Mouse (Mus musculus): Measurements from ENCODE around the gene Ypel5. TPM values are rescaled to one million over a fixed set of nuclear protein-coding genes. Genes with fewer than 3 reads are reported as not detected.

Gene Ypel5
- polyA plus RNA-seq, 1 experiment from 2014 or later, result 26.7 TPM

GRCm38 (mm10) chr17:72821923-72822322, 14.3 kb upstream of the Ypel5 start:
- WGBS, result 67% methylated on average over 1 of the region's 1 CpGs
- Histone ChIP-seq H3K9me3 (replicated peaks) (no peaks in the 10 kb centered on the region), H3K27me3 (ENCODE audit: low read depth, poor library complexity, severe bottlenecking) (no peaks in the 10 kb centered on the region), H3K36me3 (no peaks in the 10 kb centered on the region), H3K27ac (no peak overlapping the region), H3K4me1 (no peaks in the 10 kb centered on the region), H3K4me3 (no peak overlapping the region)
- no peak for DNase-seq (ENCODE audit: low spot score)

DNA sequence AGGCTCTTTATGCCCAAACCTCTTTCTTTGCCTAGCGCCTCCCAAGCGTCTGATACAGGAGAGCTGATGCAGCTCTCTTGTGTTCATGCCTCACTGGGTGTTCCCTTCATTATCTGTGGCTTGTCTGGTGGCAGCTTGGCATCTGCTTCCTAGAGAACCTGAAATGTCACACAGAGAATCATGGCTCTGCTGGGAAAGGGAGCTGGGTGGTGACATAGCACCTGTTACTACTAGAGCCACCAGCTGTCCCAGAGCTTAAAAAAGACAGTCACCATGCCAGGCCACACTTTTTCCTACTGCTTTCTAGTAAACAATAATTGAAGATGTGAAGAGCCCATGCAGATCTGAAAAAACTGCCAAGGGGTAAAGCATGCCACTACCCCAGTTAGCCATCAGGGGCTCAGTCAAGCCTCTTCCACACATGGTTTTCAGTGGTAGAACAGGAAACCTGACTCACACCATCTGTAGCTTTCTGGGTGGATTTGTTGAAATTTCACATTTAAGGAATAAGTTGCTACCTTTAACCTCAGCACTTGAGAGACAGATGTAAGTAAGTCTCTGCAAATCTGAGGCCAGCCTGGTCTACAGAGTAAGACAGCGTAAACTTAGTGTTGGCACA, 9.2 kb upstream of the Ypel5 start:
- whole genome bisulfite sequencing, result 90% methylated on average over 3 of the region's 3 CpGs
- H3K27ac ChIP-seq, result no peak overlapping the region

GRCm38 (mm10) chr17:72828027-72828678, 8.1 kb upstream of the Ypel5 start:
- Histone ChIP-seq H3K4me3 (no peak overlapping the region), H3K4me1 (no peaks in the 10 kb centered on the region), H3K27me3 (ENCODE audit: low read depth, poor library complexity, severe bottlenecking) (no peaks in the 10 kb centered on the region), H3K9me3 (replicated peaks) (no peaks in the 10 kb centered on the region), H3K27ac (no peak overlapping the region), H3K36me3 (no peaks in the 10 kb centered on the region)
- DNase-seq (ENCODE audit: low spot score), result no peak
- 82% methylated on average over 3 of the region's 3 CpGs for WGBS

More for the DNA sequence above, 9.2 kb upstream of the Ypel5 start:
- Histone ChIP-seq H3K27me3 (ENCODE audit: low read depth, poor library complexity, severe bottlenecking) (no peaks in the 10 kb centered on the region), H3K9me3 (replicated peaks) (no peaks in the 10 kb centered on the region), H3K4me1 (no peaks in the 10 kb centered on the region), H3K4me3 (no peak overlapping the region), H3K36me3 (no peaks in the 10 kb centered on the region)
- no peak for DNase-seq (ENCODE audit: low spot score)

- Histone ChIP-seq H3K27me3 (ENCODE audit: low read depth, poor library complexity, severe bottlenecking) (no peaks in the 10 kb centered on the region), H3K4me1 (no peaks in the 10 kb centered on the region), H3K36me3 (no peaks in the 10 kb centered on the region), H3K4me3 (no peak overlapping the region), H3K27ac (no peak overlapping the region), H3K9me3 (replicated peaks) (no peaks in the 10 kb centered on the region)
- DNase-seq (ENCODE audit: low spot score), result no peak
- WGBS, result 88% methylated on average over 8 of the region's 8 CpGs
Observed at GRCm38 (mm10) chr17:72828687-72829086, 7.6 kb upstream of the Ypel5 start.

DNA sequence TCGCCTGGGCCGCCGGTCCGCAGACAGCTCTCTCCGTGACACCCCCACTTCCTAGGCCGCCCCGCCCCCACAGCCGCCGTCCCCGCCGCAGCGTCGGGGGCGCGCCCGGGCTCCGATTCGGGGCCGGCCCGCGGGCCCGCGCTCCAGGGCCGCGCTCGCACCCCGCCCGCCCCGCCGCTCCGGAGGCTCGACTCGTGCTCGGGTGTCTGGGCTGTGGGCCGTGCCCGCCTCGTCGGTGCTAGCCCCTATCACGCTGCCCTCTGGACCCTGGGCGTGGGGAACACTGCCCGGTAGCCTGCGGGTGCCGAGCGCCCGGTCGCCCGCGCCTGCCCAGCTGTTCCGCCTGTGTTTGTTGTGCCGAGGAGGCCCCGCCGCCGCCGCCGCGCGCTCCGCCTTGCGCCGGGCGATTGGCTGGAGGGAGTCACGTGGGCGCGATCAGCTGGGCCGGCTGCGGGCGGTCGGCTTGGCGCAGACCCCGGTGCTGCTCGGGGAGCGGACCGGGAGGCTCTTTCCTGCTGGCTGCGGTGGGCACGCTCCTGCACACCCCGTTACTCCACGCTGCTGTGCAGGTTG, 973 bp downstream of the Ypel5 start:
- WGBS, result under 1% methylated on average over 77 of the region's 77 CpGs
- peak; percentile 97 for DNase-seq (ENCODE audit: low spot score)
- Histone ChIP-seq H3K4me1 (peaks cover 5% of the 10 kb centered on the region; the same call in 1 of the 2 replicates), H3K4me3 (peak overlapping the region; percentile 91), H3K27me3 (ENCODE audit: low read depth, poor library complexity, severe bottlenecking) (no peaks in the 10 kb centered on the region), H3K9me3 (replicated peaks) (no peaks in the 10 kb centered on the region), H3K27ac (peak overlapping the region; percentile 94), H3K36me3 (no peaks in the 10 kb centered on the region)

DNA sequence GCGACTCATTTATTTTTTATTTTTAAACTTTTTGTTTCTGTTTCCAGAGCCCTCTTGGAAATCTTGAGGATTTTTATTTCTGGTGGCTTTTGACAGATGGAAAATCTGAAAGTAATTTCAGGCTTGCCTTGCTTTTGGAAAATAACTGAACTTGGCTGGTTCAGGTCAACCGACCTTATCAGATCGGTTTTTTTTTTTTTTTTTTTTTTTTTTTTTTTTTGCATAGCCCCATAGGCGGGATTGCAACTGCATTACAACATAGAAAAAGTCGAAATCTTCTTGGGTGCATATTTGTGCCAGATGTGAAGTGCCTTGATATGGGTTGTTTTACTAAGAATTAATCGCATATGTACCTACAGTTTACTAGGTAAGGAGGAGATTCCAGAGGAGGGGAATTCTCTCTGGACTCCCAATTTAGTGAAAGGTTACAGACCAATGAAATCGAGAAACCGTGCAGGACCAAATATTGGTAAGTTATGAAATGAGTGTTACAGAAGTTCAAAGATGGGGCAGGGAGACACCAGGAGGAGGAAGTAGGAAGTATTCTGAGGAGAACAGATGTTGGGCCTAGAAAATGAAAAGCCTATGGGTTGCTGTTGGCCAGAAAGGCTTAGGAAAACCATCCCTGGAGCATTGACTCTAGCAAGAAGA, 1.7 kb downstream of the Ypel5 start:
- peak overlapping the region; percentile 91 for H3K4me3 ChIP-seq
- H3K4me1 ChIP-seq, result peaks cover 5% of the 10 kb centered on the region; the same call in 1 of the 2 replicates
- WGBS, result 28% methylated on average over 8 of the region's 8 CpGs
- no peak for DNase-seq (ENCODE audit: low spot score)
- H3K36me3 ChIP-seq, result no peaks in the 10 kb centered on the region
- H3K9me3 ChIP-seq (replicated peaks), result no peaks in the 10 kb centered on the region
- H3K27me3 ChIP-seq (ENCODE audit: low read depth, poor library complexity, severe bottlenecking), result no peaks in the 10 kb centered on the region
- H3K27ac ChIP-seq, result no peak overlapping the region; the same call in 1 of the 2 replicates

GRCm38 (mm10) chr17:72839000-72839399, 2.7 kb downstream of the Ypel5 start:
- Histone ChIP-seq H3K9me3 (replicated peaks) (no peaks in the 10 kb centered on the region), H3K27ac (no peak overlapping the region), H3K27me3 (ENCODE audit: low read depth, poor library complexity, severe bottlenecking) (no peaks in the 10 kb centered on the region), H3K4me1 (peaks cover 5% of the 10 kb centered on the region; the same call in 1 of the 2 replicates), H3K4me3 (no peak overlapping the region), H3K36me3 (no peaks in the 10 kb centered on the region)
- 90% methylated on average over 2 of the region's 2 CpGs for WGBS
- DNase-seq (ENCODE audit: low spot score), result no peak

GRCm38 (mm10) chr17:72844393-72844792, 8.1 kb downstream of the Ypel5 start:
- no peaks in the 10 kb centered on the region for H3K27me3 ChIP-seq (ENCODE audit: low read depth, poor library complexity, severe bottlenecking)
- H3K4me1 ChIP-seq, result no peaks in the 10 kb centered on the region
- WGBS, result 92% methylated on average over 6 of the region's 6 CpGs
- H3K9me3 ChIP-seq (replicated peaks), result no peaks in the 10 kb centered on the region
- H3K36me3 ChIP-seq, result no peaks in the 10 kb centered on the region; the same call in 1 of the 2 replicates
- no peak overlapping the region for H3K27ac ChIP-seq
- DNase-seq (ENCODE audit: low spot score), result no peak
- H3K4me3 ChIP-seq, result no peak overlapping the region

DNA sequence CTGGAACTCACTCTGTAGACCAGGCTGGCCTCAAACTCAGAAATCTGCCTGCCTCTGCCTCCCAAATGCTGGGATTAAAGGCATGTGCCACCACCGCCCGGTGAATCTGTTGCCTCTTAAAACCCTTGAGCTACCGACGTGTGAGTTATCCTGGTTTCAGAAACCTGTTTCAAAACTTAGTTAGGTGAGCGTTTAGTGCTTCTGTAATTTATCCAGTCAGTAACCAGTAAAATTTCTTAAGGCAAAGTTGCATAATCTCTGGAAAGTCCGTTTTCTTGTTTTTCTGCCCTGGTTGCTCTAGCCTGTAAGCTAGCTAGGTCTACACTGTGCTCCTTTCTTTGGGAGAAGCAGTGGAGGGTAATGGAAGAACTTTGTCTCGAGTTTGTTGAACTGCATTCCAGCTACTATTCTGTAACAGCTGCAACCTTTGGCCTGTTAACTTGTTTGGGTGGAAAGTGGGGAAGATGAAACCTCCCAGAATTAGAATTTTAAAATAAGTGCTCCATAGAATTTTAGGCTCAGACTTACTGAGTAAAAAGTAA, 8.8 kb downstream of the Ypel5 start:
- H3K9me3 ChIP-seq (replicated peaks), result no peaks in the 10 kb centered on the region
- no peak overlapping the region for H3K4me3 ChIP-seq
- no peaks in the 10 kb centered on the region for H3K4me1 ChIP-seq
- no peak for DNase-seq (ENCODE audit: low spot score)
- no peak overlapping the region for H3K27ac ChIP-seq
- no peaks in the 10 kb centered on the region for H3K27me3 ChIP-seq (ENCODE audit: low read depth, poor library complexity, severe bottlenecking)
- 89% methylated on average over 7 of the region's 7 CpGs for WGBS
- no peaks in the 10 kb centered on the region; the same call in 1 of the 2 replicates for H3K36me3 ChIP-seq

GRCm38 (mm10) chr17:72845521-72845920, 9.3 kb downstream of the Ypel5 start:
- no peaks in the 10 kb centered on the region for H3K4me1 ChIP-seq
- H3K27ac ChIP-seq, result no peak overlapping the region
- no peak overlapping the region for H3K4me3 ChIP-seq

GRCm38 (mm10) chr17:72855298-72855697, 19.0 kb downstream of the Ypel5 start:
- H3K4me3 ChIP-seq, result no peak overlapping the region
- H3K36me3 ChIP-seq, result no peaks in the 10 kb centered on the region
- H3K27me3 ChIP-seq (ENCODE audit: low read depth, poor library complexity, severe bottlenecking), result no peaks in the 10 kb centered on the region
- 72% methylated on average over 1 of the region's 1 CpGs for WGBS
- DNase-seq (ENCODE audit: low spot score), result no peak
- no peak overlapping the region for H3K27ac ChIP-seq
- H3K4me1 ChIP-seq, result 0 out of 2 replicates have a peak, but pooled peaks cover 2% of the 10 kb centered on the region
- H3K9me3 ChIP-seq (replicated peaks), result no peaks in the 10 kb centered on the region

More at GRCm38 (mm10) chr17:72845521-72845920, 9.3 kb downstream of the Ypel5 start:
- H3K27me3 ChIP-seq (ENCODE audit: low read depth, poor library complexity, severe bottlenecking), result no peaks in the 10 kb centered on the region
- no peak for DNase-seq (ENCODE audit: low spot score)
- no peaks in the 10 kb centered on the region; the same call in 1 of the 2 replicates for H3K36me3 ChIP-seq
- H3K9me3 ChIP-seq (replicated peaks), result no peaks in the 10 kb centered on the region

GRCm38 (mm10) chr17:72857677-72858633, 21.7 kb downstream of the Ypel5 start:
- Histone ChIP-seq H3K4me3 (no peak overlapping the region), H3K27ac (no peak overlapping the region), H3K4me1 (0 out of 2 replicates have a peak, but pooled peaks cover 2% of the 10 kb centered on the region), H3K9me3 (replicated peaks) (no peaks in the 10 kb centered on the region), H3K36me3 (no peaks in the 10 kb centered on the region), H3K27me3 (ENCODE audit: low read depth, poor library complexity, severe bottlenecking) (no peaks in the 10 kb centered on the region)
- peak; percentile 62 for DNase-seq (ENCODE audit: low spot score)
- WGBS, result 62% methylated on average over 13 of the region's 13 CpGs
